Mouse (Mus musculus) limb, embryonic 14.5 days (tissue): ENCODE data around the gene Gjd2. TPM values are rescaled to one million over a fixed set of nuclear protein-coding genes. Genes with fewer than 3 reads are reported as not detected.

Source experiments
- ATAC-seq: fragments of 200-750 bp; cut with Nextera tagmentation; 2 replicates; pipeline ENCODE4 v1.8.0; 2017; ENCODE audit warnings: low read depth, moderate number of reproducible peaks, moderate TSS enrichment; ENCODE audit not compliant: low FRiP score
- DNase-seq: peaks from one replicate; pipeline ENCODE4 v3.0.0-alpha.2; 2015; ENCODE audit warnings: low spot score
- H3K27ac ChIP-seq: fragments of 300-500 bp; sonication (generic); replicated peaks from 2 replicates; pipeline ENCODE4 v1.5.1; 2014; ENCODE audit warnings: low read depth, mild to moderate bottlenecking, low read length, moderate library complexity, mixed read lengths
- H3K27me3 ChIP-seq: fragments of 300-500 bp; sonication (generic); 2 replicates; pipeline ENCODE4 v1.6.1; 2014; ENCODE audit warnings: low read length, mixed read lengths; ENCODE audit not compliant: control insufficient read depth, insufficient read depth
- H3K36me3 ChIP-seq: fragments of 300-500 bp; sonication (generic); 2 replicates; pipeline ENCODE4 v1.6.1; 2014; ENCODE audit warnings: mild to moderate bottlenecking, low read length, moderate library complexity, mixed read lengths; ENCODE audit not compliant: control insufficient read depth, insufficient read depth
- H3K4me1 ChIP-seq: fragments of 300-500 bp; sonication (generic); 2 replicates; pipeline ENCODE4 v1.6.1; 2014; ENCODE audit warnings: antibody characterized with exemption, low read length, mixed read lengths; ENCODE audit not compliant: control insufficient read depth, insufficient read depth
- H3K4me2 ChIP-seq: fragments of 300-500 bp; sonication (generic); replicated peaks from 2 replicates; pipeline ENCODE4 v1.6.1; 2014; ENCODE audit warnings: low read depth, mild to moderate bottlenecking, low read length, moderate library complexity; ENCODE audit not compliant: severe bottlenecking
- H3K4me3 ChIP-seq: fragments of 300-500 bp; sonication (generic); replicated peaks from 2 replicates; pipeline ENCODE4 v1.5.1; 2014; ENCODE audit warnings: low read length
- H3K9ac ChIP-seq: fragments of 300-500 bp; sonication (generic); 2 replicates; pipeline ENCODE4 v1.6.1; 2014; ENCODE audit warnings: mild to moderate bottlenecking, low read depth, low read length, moderate library complexity; ENCODE audit not compliant: severe bottlenecking
- H3K9me3 ChIP-seq: fragments of 300-500 bp; sonication (generic); 2 replicates; pipeline ENCODE4 v1.6.1; 2016; ENCODE audit warnings: low read length; ENCODE audit not compliant: control insufficient read depth
- POLR2A ChIP-seq: fragments of 200-500 bp; IDR thresholded peaks from 2 replicates; pipeline ENCODE4 v1.8.0; 2012; ENCODE audit warnings: inconsistent platforms, mild to moderate bottlenecking, moderate library complexity, borderline replicate concordance; ENCODE audit not compliant: insufficient read depth, insufficient read length; ENCODE audit errors: extremely low read depth
- WGBS: fragments of 180-500 bp; shearing (Covaris S2); extraction: QIAGEN DNeasy Blood & Tissue Kit; methylation state at CpG from one replicate; pipeline ENCODE4 v1.1.7; 2014; 5-methylcytosine and 5-hydroxymethylcytosine counted together
- polyA plus RNA-seq, 2 experiments: library from polyadenylated mRNA; depleted of rRNA in 1 of 2; stranded (reverse) in 1 of 2; unstranded in 1 of 2; fragments of >200 nt; fragmentation: Nextera tagmentation in 1 of 2; extraction: Ambion mirVana in 1 of 2; gene quantifications; 2 replicates each; pipeline versions ENCODE4 v1.2.1 to v1.2.3; 2012 to 2014

The Gjd2 gene
- polyA plus RNA-seq, 2 experiments = 0.30 TPM; not detected in 1

DNA sequence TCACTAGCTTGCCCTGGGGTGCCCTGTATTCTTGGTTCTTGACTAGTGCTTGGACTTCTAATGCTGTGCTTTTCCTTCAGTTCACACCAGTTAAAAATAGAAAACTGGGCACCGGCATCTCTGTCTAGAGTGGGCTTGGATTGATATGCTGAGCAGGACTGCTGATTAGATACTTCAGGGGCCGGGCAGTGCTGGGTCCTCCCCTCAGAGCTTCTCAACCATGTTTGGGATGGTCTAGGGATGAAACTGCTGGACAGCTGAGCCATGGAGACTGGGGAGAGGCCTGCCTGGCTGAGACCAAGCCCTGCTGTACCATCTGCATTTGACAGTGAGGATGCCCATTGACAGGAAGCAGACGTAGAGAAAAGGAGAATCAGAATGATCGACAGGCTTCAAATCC, 40.7 kb upstream of the Gjd2 start:
- no peak for TF ChIP-seq POLR2A
- ATAC-seq (no peak), DNase-seq (no peak)
- 86% methylated on average over 4 of the region's 4 CpGs for WGBS
- H3K4me1 ChIP-seq = peaks cover 5% of the 10 kb centered on the region
- H3K36me3 ChIP-seq = no peaks in the 10 kb centered on the region
- no peaks in the 10 kb centered on the region for H3K27me3 ChIP-seq
- no peak overlapping the region for H3K9ac ChIP-seq
- no peak overlapping the region for H3K4me3 ChIP-seq
- no peak overlapping the region for H3K27ac ChIP-seq
- no peak overlapping the region for H3K4me2 ChIP-seq
- H3K9me3 ChIP-seq = no peaks in the 10 kb centered on the region

GRCm38 (mm10) chr2:114052696-114053598, 39.5 kb upstream of the Gjd2 start, which contains the start of gene Actc1:
Actc1 (minus strand) TSS chr2:114053548.
- Histone ChIP-seq H3K9ac (no peak within 1 kb of the TSS), H3K27ac (no peak within 1 kb of the TSS), H3K9me3 (no peaks in the 10 kb centered on the region), H3K4me1 (peaks cover 5% of the 10 kb centered on the region), H3K4me2 (no peak within 1 kb of the TSS), H3K4me3 (no peak within 1 kb of the TSS), H3K36me3 (no peaks in the 10 kb centered on the region), H3K27me3 (no peaks in the 10 kb centered on the region)
- peak; percentile 81 for ATAC-seq
- WGBS = 25% methylated on average over 13 of the region's 14 CpGs
- TF ChIP-seq POLR2A = no peak
- DNase-seq = peak; percentile 39

DNA sequence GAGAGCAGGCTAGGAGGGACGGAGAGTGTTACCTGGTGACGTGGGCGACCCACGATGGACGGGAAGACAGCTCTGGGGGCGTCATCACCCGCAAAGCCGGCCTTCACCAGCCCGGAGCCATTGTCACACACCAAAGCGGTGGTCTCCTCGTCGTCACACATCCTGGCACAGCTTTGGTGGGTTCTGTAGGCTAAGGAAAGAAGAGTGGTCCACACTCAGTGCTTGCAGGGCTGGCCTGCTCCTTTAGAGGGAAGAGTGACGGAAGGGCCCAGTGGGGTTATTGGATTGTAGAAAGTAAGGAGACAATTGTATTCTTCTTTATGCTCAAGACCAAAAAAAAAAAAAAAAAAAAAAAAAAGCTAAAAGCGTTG, 38.4 kb upstream of the Gjd2 start:
- Histone ChIP-seq H3K9ac (peak overlapping the region; percentile 25; the same call in 1 of the 2 replicates), H3K4me3 (no peak overlapping the region)
- no peak for ATAC-seq

DNA sequence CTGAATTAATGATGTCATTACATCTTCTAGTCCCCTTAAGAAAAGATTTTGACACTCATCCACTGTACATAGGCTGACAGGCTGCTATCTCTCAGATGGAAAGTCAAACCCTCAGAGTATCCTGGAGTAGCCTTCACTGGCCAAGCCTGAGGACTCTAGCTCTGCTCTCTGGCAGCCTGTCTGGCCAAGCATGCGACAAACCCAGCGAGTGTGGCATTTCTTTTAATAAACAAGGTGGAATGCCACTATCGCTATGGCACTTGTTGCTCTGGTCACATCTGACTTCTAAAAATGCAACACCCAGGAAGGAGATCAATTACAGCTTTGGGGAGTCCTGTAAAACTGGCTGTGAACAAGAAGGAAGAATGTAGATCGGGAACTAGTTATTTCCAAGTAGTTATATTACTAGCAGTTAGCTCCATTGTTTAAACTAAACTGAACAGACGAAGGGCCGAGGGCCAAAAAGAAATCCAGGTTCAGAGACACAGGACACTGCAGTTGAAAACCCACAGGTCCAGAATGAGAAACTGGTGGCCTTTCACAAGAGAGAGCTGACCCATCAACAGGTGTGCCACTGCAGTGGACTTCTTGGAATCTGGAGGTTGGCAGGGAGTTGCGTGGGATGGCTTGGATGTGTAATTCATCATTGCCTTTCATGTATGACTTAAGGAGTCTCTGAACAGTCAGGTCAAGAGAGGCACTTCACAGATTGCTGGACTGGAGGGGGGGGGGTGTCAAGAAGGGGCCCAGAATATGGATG, 37.9 kb upstream of the Gjd2 start:
- no peaks in the 10 kb centered on the region for H3K27me3 ChIP-seq
- H3K36me3 ChIP-seq = no peaks in the 10 kb centered on the region
- no peak overlapping the region for H3K27ac ChIP-seq
- no peak overlapping the region for H3K4me3 ChIP-seq
- WGBS = 88% methylated on average over 7 of the region's 7 CpGs
- H3K9ac ChIP-seq = peak overlapping the region; percentile 25; the same call in 1 of the 2 replicates
- no peak for TF ChIP-seq POLR2A
- no peak for DNase-seq
- H3K4me2 ChIP-seq = no peak overlapping the region
- no peaks in the 10 kb centered on the region for H3K9me3 ChIP-seq
- H3K4me1 ChIP-seq = no peaks in the 10 kb centered on the region
- no peak for ATAC-seq

More for the DNA sequence above, 38.4 kb upstream of the Gjd2 start:
- Histone ChIP-seq H3K9me3 (no peaks in the 10 kb centered on the region), H3K36me3 (no peaks in the 10 kb centered on the region), H3K4me2 (no peak overlapping the region), H3K27ac (no peak overlapping the region), H3K27me3 (no peaks in the 10 kb centered on the region), H3K4me1 (no peaks in the 10 kb centered on the region)
- DNase-seq = no peak
- TF ChIP-seq POLR2A = no peak
- 91% methylated on average over 14 of the region's 14 CpGs for WGBS

GRCm38 (mm10) chr2:114050150-114050549, 36.7 kb upstream of the Gjd2 start:
- H3K4me3 ChIP-seq = no peak overlapping the region
- no peak for TF ChIP-seq POLR2A
- DNase-seq (no peak), ATAC-seq (no peak)
- H3K4me1 ChIP-seq = no peaks in the 10 kb centered on the region
- H3K36me3 ChIP-seq = no peaks in the 10 kb centered on the region
- no peak overlapping the region for H3K4me2 ChIP-seq
- H3K9me3 ChIP-seq = no peaks in the 10 kb centered on the region
- no peaks in the 10 kb centered on the region for H3K27me3 ChIP-seq
- WGBS = 92% methylated on average over 7 of the region's 7 CpGs
- no peak overlapping the region for H3K9ac ChIP-seq
- no peak overlapping the region for H3K27ac ChIP-seq
